Mouse (Mus musculus) forebrain, postnatal 0 days (tissue): Measurements from ENCODE around the gene Ebf1. TPM values are rescaled to one million over a fixed set of nuclear protein-coding genes. Genes with fewer than 3 reads are reported as not detected.

Source experiments
- ATAC-seq: fragments of 200-750 bp; cut with Nextera tagmentation; 2 replicates; pipeline ENCODE4 v1.8.0; 2017; ENCODE audit warnings: mild to moderate bottlenecking, moderate library complexity
- DNase-seq: peaks from one replicate; pipeline ENCODE4 v3.0.0-alpha.2; 2015
- H3K27ac ChIP-seq: fragments of 300-500 bp; sonication (generic); 2 replicates; pipeline ENCODE4 v1.5.1; 2014; ENCODE audit warnings: low read depth, mild to moderate bottlenecking, antibody characterized with exemption, low read length, moderate library complexity, mixed read lengths
- H3K27me3 ChIP-seq: fragments of 300-500 bp; sonication (generic); 2 replicates; pipeline ENCODE4 v1.6.1; 2014; ENCODE audit warnings: mild to moderate bottlenecking, low read length, mixed read lengths; ENCODE audit not compliant: insufficient read depth
- H3K36me3 ChIP-seq: fragments of 300-500 bp; sonication (generic); 2 replicates; pipeline ENCODE4 v1.6.1; 2014; ENCODE audit warnings: mild to moderate bottlenecking, moderate library complexity; ENCODE audit not compliant: insufficient read depth
- H3K4me1 ChIP-seq: fragments of 300-500 bp; sonication (generic); 2 replicates; pipeline ENCODE4 v1.6.1; 2014; ENCODE audit warnings: antibody characterized with exemption; ENCODE audit not compliant: insufficient read depth
- H3K4me2 ChIP-seq: fragments of 300-500 bp; sonication (generic); 2 replicates; pipeline ENCODE4 v1.6.1; 2014; ENCODE audit warnings: low read depth, mild to moderate bottlenecking, moderate library complexity
- H3K4me3 ChIP-seq: fragments of 300-500 bp; sonication (generic); 2 replicates; pipeline ENCODE4 v1.5.1; 2014; ENCODE audit warnings: low read depth, low read length, mixed read lengths
- H3K9ac ChIP-seq: fragments of 300-500 bp; sonication (generic); 2 replicates; pipeline ENCODE4 v1.6.1; 2014; ENCODE audit warnings: mild to moderate bottlenecking
- H3K9me3 ChIP-seq: fragments of 300-500 bp; sonication (generic); 2 replicates; pipeline ENCODE4 v1.6.1; 2016; ENCODE audit warnings: low read length
- CTCF ChIP-seq: sonication (generic); IDR thresholded peaks from 2 replicates; pipeline ENCODE4 v1.5.1; 2016; ENCODE audit warnings: antibody characterized with exemption, control low read depth, low read depth
- WGBS: fragments of 180-500 bp; shearing (Covaris S2); extraction: QIAGEN DNeasy Blood & Tissue Kit; methylation state at CpG from one replicate; pipeline ENCODE4 v1.1.7; 2014; 5-methylcytosine and 5-hydroxymethylcytosine counted together
- polyA plus RNA-seq: library from polyadenylated mRNA; unstranded; fragments of >200 nt; fragmentation: Nextera tagmentation; extraction: Ambion mirVana; gene quantifications from 2 replicates; pipeline ENCODE4 v1.2.1, GENCODE M21; 2015
- total RNA-seq: library from RNA; depleted of rRNA; stranded (reverse); fragments of >200 nt; gene quantifications from 2 replicates; pipeline ENCODE4 v1.2.3, GENCODE M21; 2014; rRNA removed

Ebf1 gene
- total and polyA plus RNA-seq, 2 experiments from 2014 or later: 12.9 to 20.6 TPM

DNA sequence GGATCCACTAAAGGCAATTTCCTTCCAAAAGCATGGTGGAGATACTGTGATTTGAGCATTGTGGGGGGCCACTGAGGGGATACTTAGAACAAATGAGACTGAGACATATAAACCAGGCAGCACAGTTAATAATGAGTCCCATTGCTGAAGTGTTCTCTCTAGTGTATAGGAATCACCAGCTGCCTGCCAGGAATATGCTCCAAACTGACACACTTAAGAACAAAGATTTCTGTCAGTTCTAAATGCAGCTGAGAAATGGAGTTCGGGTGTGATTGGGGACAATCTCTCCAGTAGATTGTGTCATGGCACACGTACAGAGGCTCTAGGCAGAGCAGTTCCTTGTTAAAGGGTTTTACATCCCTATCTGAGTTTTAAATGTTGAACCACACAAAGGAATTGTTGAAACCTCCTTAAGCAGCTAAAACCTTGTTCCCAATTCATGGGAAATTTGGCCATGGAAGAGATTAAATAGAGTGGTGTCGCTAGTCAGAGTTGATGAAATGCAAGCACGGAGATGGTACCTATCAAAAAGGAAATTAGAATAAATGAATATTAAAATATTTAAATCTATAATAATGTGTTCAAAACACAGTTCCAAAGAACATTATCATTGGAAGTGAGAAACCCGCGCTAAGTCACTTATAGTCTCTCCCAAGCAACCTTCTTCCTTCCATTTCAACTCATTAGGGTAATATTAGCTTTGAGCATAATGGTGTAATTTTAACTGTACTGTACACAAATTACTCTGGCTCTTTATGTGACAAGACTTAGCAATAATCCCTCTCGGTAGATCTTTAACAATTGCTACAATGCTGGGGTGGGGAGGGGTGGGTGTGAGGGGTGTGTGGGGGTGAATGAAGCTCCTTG, 438.9 kb downstream of the Ebf1 start:
- H3K4me2 ChIP-seq: no peak overlapping the region
- peak; percentile 87; the same call in 1 of the 2 replicates for ATAC-seq
- 32% methylated on average over 7 of the region's 7 CpGs for WGBS
- H3K27ac ChIP-seq: no peak overlapping the region; the same call in 1 of the 2 replicates
- no peak overlapping the region for H3K9ac ChIP-seq
- H3K36me3 ChIP-seq: no peaks in the 10 kb centered on the region
- TF ChIP-seq CTCF: no peak
- no peaks in the 10 kb centered on the region for H3K27me3 ChIP-seq
- H3K9me3 ChIP-seq: no peaks in the 10 kb centered on the region
- DNase-seq: peak; percentile 47
- H3K4me3 ChIP-seq: no peak overlapping the region
- H3K4me1 ChIP-seq: no peaks in the 10 kb centered on the region

Other genes starting within 250 kb of the Ebf1 start
- gene Il12b, start 217.3 kb upstream of the Ebf1 start, total RNA-seq: not detected in 2 replicates
- gene Il12b, start 217.3 kb upstream of the Ebf1 start, polyA plus RNA-seq: 0.08 TPM in 1 of 2 replicates, not detected in the other
- 34.3 and 42.2 TPM in 2 replicates for gene Ublcp1, start 146.8 kb upstream of the Ebf1 start, total RNA-seq
- 42.3 and 44.6 TPM in 2 replicates for gene Ublcp1, start 146.8 kb upstream of the Ebf1 start, polyA plus RNA-seq
- gene Rnf145, start 98.4 kb upstream of the Ebf1 start, total RNA-seq: 82.8 and 97.4 TPM in 2 replicates
- gene Rnf145, start 98.4 kb upstream of the Ebf1 start, polyA plus RNA-seq: 86.3 and 100 TPM in 2 replicates